Mouse (Mus musculus): Measurements from ENCODE around the gene Jkamp.

DNA sequence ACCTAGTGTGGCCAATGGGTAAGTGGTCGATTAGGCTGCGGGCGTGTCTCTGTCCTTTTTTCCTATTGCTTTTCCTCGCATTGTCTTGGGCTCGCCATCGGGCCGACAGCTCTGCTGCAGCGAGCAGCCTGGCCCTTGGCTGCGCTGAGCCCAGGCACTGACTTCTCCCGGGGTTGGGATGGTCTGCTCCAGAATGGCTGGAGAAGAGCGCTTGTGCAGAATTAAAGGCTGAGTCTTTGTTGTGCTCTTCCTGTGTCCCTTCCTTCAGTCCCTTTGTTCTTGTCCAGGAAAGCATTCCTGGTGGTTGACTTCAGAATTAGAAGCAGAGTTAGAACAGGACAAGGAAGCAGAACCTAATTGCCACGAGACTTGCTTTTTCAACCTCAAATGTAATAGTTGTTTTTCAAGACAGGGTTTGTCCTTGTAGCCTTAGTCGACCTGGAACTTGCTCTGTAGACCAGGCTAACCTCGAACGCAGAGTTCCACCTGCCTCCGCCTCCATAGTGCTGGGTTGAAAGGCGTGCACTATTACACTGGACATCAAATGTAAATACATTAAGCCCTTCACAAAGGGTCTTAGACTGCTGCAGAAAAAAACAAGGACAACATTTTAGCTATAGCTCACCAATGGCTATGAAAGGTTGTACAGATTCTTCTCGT lies 907 bp downstream of the Jkamp start:
- TF ChIP-seq CTCF (IDR thresholded peaks at IDR 0.05), result no peak
- no peak for TF ChIP-seq EP300 (IDR thresholded peaks at IDR 0.05; ENCODE audit: insufficient read depth, low read depth, low read length)
- peak; percentile 70 for TF ChIP-seq POLR2A (IDR thresholded peaks at IDR 0.05; ENCODE audit: insufficient read depth, low read depth, low read length)

Measured in heart, adult 2 months (tissue).